ENCODE assay signal across 1 mouse cellular context in the genomic region with DNA sequence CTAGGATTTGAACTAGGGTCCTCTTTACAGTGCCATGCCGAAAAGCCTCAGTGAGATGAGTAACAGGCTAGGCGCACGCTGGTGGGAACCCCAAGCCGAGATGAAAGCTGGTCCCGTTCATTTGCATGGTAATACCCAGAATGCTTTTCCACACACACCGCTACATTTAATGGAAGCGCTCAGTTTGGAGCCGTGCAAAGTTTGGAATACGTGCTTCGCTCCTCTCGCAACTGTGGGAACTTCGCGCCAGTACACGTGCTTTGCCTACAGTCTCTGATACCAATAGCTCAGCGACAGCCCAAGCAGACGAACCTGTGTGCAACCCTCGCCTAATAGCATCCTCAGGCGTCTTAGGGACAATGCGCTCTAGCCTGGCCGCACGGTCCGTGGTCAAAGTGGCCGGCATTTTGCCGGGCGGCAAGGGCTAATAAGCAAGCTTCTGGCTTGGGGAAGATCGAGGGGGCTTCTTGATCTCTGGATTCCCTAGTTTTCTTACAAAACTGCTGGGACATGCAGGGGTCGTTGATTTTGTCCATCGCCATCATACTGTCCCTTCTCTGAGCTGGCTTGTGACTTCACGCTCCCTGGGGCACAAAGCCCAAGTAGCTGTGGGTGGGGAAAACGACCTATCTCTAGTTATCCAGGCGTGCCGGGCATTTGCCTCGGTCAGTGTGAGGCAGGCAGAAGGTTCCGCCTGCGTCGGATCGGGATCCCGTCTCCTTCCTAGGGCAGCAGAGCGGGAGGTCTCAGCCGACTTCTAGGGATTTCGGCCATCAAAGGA.
TF ChIP-seq lines count a peak whose summit lies in the region.

A gene (plus strand): TSS at position 354 of the 781 bp plus-strand sequence.

TF ChIP-seq in myocyte, 11 proteins besides CTCF, POLR2A, EP300 and RAD21 (continued from another document):
- no peak for TF ChIP-seq MYOD1 (IDR thresholded peaks at IDR 0.05; ENCODE audit: control insufficient read depth in 1 of 3, insufficient read length in 2 of 3, low read depth in 2 of 3)
- TF ChIP-seq CEBPB (IDR thresholded peaks at IDR 0.05; ENCODE audit: insufficient read depth, poor library complexity, severe bottlenecking) = no peak
